Mouse (Mus musculus) kidney, embryonic 14.5 days (tissue): Measurements from ENCODE around the gene Tmem81. TPM values are rescaled to one million over a fixed set of nuclear protein-coding genes. Genes with fewer than 3 reads are reported as not detected.
"Not testable (repeated sequence)": the region's sequence is repeated elsewhere in the genome, so short reads cannot be mapped to it uniquely, and the experiment has no call there.

ENCODE experiments used
- ATAC-seq: fragments of 200-750 bp; cut with Nextera tagmentation; 2 replicates; pipeline ENCODE4 v1.8.0; 2017; ENCODE audit warnings: moderate number of reproducible peaks, mild to moderate bottlenecking, moderate TSS enrichment, moderate library complexity; ENCODE audit not compliant: low FRiP score, low TSS enrichment
- H3K27ac ChIP-seq: fragments of 300-500 bp; sonication (generic); 2 replicates; pipeline ENCODE4 v1.5.1; 2014; ENCODE audit warnings: low read depth, mild to moderate bottlenecking, low read length, moderate library complexity, mixed read lengths
- H3K27me3 ChIP-seq: fragments of 300-500 bp; sonication (generic); 2 replicates; pipeline ENCODE4 v1.6.1; 2014; ENCODE audit warnings: mild to moderate bottlenecking, low read length; ENCODE audit not compliant: control insufficient read depth, insufficient read depth
- H3K36me3 ChIP-seq: fragments of 300-500 bp; sonication (generic); 2 replicates; pipeline ENCODE4 v1.6.1; 2014; ENCODE audit warnings: low read length, mixed read lengths; ENCODE audit not compliant: control insufficient read depth, insufficient read depth
- H3K4me1 ChIP-seq: fragments of 300-500 bp; sonication (generic); 2 replicates; pipeline ENCODE4 v1.6.1; 2014; ENCODE audit warnings: low read length, mixed read lengths; ENCODE audit not compliant: control insufficient read depth, insufficient read depth
- H3K4me2 ChIP-seq: fragments of 300-500 bp; sonication (generic); replicated peaks from 2 replicates; pipeline ENCODE4 v1.6.1; 2014; ENCODE audit warnings: low read depth, mild to moderate bottlenecking, low read length
- H3K4me3 ChIP-seq: fragments of 300-500 bp; sonication (generic); 2 replicates; pipeline ENCODE4 v1.5.1; 2014; ENCODE audit warnings: mild to moderate bottlenecking, low read length
- H3K9ac ChIP-seq: fragments of 300-500 bp; sonication (generic); 2 replicates; pipeline ENCODE4 v1.6.1; 2014; ENCODE audit warnings: low read depth, mild to moderate bottlenecking, low read length, moderate library complexity
- H3K9me3 ChIP-seq: fragments of 300-500 bp; sonication (generic); 2 replicates; pipeline ENCODE4 v1.6.1; 2016; ENCODE audit warnings: low read length; ENCODE audit not compliant: control insufficient read depth
- WGBS: fragments of 180-500 bp; shearing (Covaris S2); extraction: QIAGEN DNeasy Blood & Tissue Kit; methylation state at CpG from one replicate; pipeline ENCODE4 v1.1.7; 2014; 5-methylcytosine and 5-hydroxymethylcytosine counted together
- polyA plus RNA-seq: library from polyadenylated mRNA; unstranded; fragments of >200 nt; fragmentation: Nextera tagmentation; extraction: Ambion mirVana; gene quantifications from 2 replicates; pipeline ENCODE4 v1.2.1, GENCODE M21; 2014

The Tmem81 gene
- 1.1 and 2.1 TPM in 2 replicates for polyA plus RNA-seq

GRCm38 (mm10) chr1:132506058-132506457 is at the start of gene Tmem81:
TSS of gene Tmem81 (plus strand) at chr1:132506230.
- H3K4me2 ChIP-seq, result no peak within 1 kb of the TSS
- H3K4me3 ChIP-seq, result no peak within 1 kb of the TSS
- H3K4me1 ChIP-seq, result no peaks in the 10 kb centered on the region
- H3K27me3 ChIP-seq, result no peaks in the 10 kb centered on the region
- H3K36me3 ChIP-seq, result peaks cover 63% of the 10 kb centered on the region
- no peak for ATAC-seq
- H3K9ac ChIP-seq, result no peak within 1 kb of the TSS
- H3K9me3 ChIP-seq, result no peaks in the 10 kb centered on the region
- H3K27ac ChIP-seq, result no peak within 1 kb of the TSS
- WGBS, result 92% methylated on average over 7 of the region's 7 CpGs

- no peak overlapping the region for H3K27ac ChIP-seq
- WGBS, result 53% methylated on average over 5 of the region's 5 CpGs
- H3K4me3 ChIP-seq, result no peak overlapping the region
- H3K9ac ChIP-seq, result no peak overlapping the region
- no peaks in the 10 kb centered on the region for H3K9me3 ChIP-seq
- no peaks in the 10 kb centered on the region for H3K4me1 ChIP-seq
- H3K4me2 ChIP-seq, result no peak overlapping the region
- no peaks in the 10 kb centered on the region for H3K27me3 ChIP-seq
- peaks cover 36% of the 10 kb centered on the region for H3K36me3 ChIP-seq
- no peak for ATAC-seq
These were observed 41.4 kb upstream of the Tmem81 start for GRCm38 (mm10) chr1:132464651-132465050.

GRCm38 (mm10) chr1:132468926-132469325 is 37.1 kb upstream of the Tmem81 start:
- peaks cover 15% of the 10 kb centered on the region for H3K36me3 ChIP-seq
- no peak overlapping the region for H3K4me2 ChIP-seq
- no peaks in the 10 kb centered on the region for H3K4me1 ChIP-seq
- H3K9me3 ChIP-seq, result no peaks in the 10 kb centered on the region
- H3K4me3 ChIP-seq, result no peak overlapping the region
- no peak for ATAC-seq
- no peak overlapping the region for H3K27ac ChIP-seq
- H3K27me3 ChIP-seq, result no peaks in the 10 kb centered on the region
- no peak overlapping the region for H3K9ac ChIP-seq

- no peak for ATAC-seq
- WGBS, result 91% methylated on average over 7 of the region's 7 CpGs
These were observed 36.5 kb upstream of the Tmem81 start for GRCm38 (mm10) chr1:132469519-132469918.

GRCm38 (mm10) chr1:132470031-132470430 is 36.0 kb upstream of the Tmem81 start:
- H3K9me3 ChIP-seq, H3K36me3 ChIP-seq, H3K4me3 ChIP-seq, ATAC-seq, H3K27me3 ChIP-seq, H3K4me1 ChIP-seq, H3K27ac ChIP-seq, H3K4me2 ChIP-seq, H3K9ac ChIP-seq: not testable (repeated sequence)
- WGBS, result 78% methylated on average over 1 of the region's 1 CpGs

More at GRCm38 (mm10) chr1:132469519-132469918, 36.5 kb upstream of the Tmem81 start:
- no peak overlapping the region for H3K9ac ChIP-seq
- no peaks in the 10 kb centered on the region for H3K9me3 ChIP-seq
- H3K27me3 ChIP-seq, result no peaks in the 10 kb centered on the region
- no peaks in the 10 kb centered on the region for H3K4me1 ChIP-seq
- no peak overlapping the region for H3K27ac ChIP-seq
- H3K36me3 ChIP-seq, result peaks cover 10% of the 10 kb centered on the region; the same call in 1 of the 2 replicates
- no peak overlapping the region for H3K4me2 ChIP-seq
- no peak overlapping the region for H3K4me3 ChIP-seq

GRCm38 (mm10) chr1:132471032-132471431 is 35.0 kb upstream of the Tmem81 start:
- Histone ChIP-seq H3K9ac (no peak overlapping the region), H3K27me3 (no peaks in the 10 kb centered on the region), H3K36me3 (peaks cover 3% of the 10 kb centered on the region; the same call in 1 of the 2 replicates), H3K4me3 (no peak overlapping the region), H3K4me2 (no peak overlapping the region), H3K4me1 (no peaks in the 10 kb centered on the region), H3K27ac (no peak overlapping the region), H3K9me3 (no peaks in the 10 kb centered on the region)
- 92% methylated on average over 2 of the region's 2 CpGs for WGBS
- no peak for ATAC-seq

- no peak overlapping the region for H3K27ac ChIP-seq
- 92% methylated on average over 5 of the region's 5 CpGs for WGBS
- H3K9me3 ChIP-seq, result no peaks in the 10 kb centered on the region
- no peak for ATAC-seq
- no peak overlapping the region for H3K4me3 ChIP-seq
- H3K36me3 ChIP-seq, result no peaks in the 10 kb centered on the region; the same call in 1 of the 2 replicates
- H3K9ac ChIP-seq, result no peak overlapping the region
- H3K4me1 ChIP-seq, result no peaks in the 10 kb centered on the region
- H3K4me2 ChIP-seq, result no peak overlapping the region
- H3K27me3 ChIP-seq, result no peaks in the 10 kb centered on the region
These were observed 34.5 kb upstream of the Tmem81 start for GRCm38 (mm10) chr1:132471499-132471898.

- no peaks in the 10 kb centered on the region for H3K9me3 ChIP-seq
- WGBS, result 66% methylated on average over 5 of the region's 5 CpGs
- no peak for ATAC-seq
These were observed 33.5 kb upstream of the Tmem81 start for GRCm38 (mm10) chr1:132472537-132472936.

GRCm38 (mm10) chr1:132474496-132474895 is 31.5 kb upstream of the Tmem81 start:
- WGBS, result 95% methylated on average over 1 of the region's 1 CpGs
- Histone ChIP-seq H3K4me2 (no peak overlapping the region), H3K9me3 (no peaks in the 10 kb centered on the region), H3K4me1 (peaks cover 12% of the 10 kb centered on the region), H3K36me3 (no peaks in the 10 kb centered on the region), H3K4me3 (no peak overlapping the region), H3K27ac (no peak overlapping the region), H3K9ac (no peak overlapping the region), H3K27me3 (no peaks in the 10 kb centered on the region)
- ATAC-seq, result no peak

More at GRCm38 (mm10) chr1:132472537-132472936, 33.5 kb upstream of the Tmem81 start:
- Histone ChIP-seq H3K9ac (no peak overlapping the region), H3K4me1 (no peaks in the 10 kb centered on the region), H3K27ac (no peak overlapping the region), H3K36me3 (no peaks in the 10 kb centered on the region), H3K4me3 (no peak overlapping the region), H3K4me2 (no peak overlapping the region), H3K27me3 (no peaks in the 10 kb centered on the region)
